Mouse (Mus musculus) naive thymus-derived CD4-positive, alpha-beta T cell, adult 5 months (primary cell): ENCODE measurements around the gene Scgb2b24. TPM values are rescaled to one million over a fixed set of nuclear protein-coding genes. Genes with fewer than 3 reads are reported as not detected.

Experiments
- polyA plus RNA-seq: library from polyadenylated mRNA; unstranded; fragments of 100-300 nt; shearing (Covaris generic); gene quantifications from one replicate; pipeline ENCODE4 v1.2.1, GENCODE M21; 2017

The Scgb2b24 gene
- polyA plus RNA-seq: not detected

GRCm38 (mm10) chr7:33739212-33739611 is at the start of gene Scgb2b24:
Gene Scgb2b24, minus strand, starts transcription at chr7:33739312.

DNA sequence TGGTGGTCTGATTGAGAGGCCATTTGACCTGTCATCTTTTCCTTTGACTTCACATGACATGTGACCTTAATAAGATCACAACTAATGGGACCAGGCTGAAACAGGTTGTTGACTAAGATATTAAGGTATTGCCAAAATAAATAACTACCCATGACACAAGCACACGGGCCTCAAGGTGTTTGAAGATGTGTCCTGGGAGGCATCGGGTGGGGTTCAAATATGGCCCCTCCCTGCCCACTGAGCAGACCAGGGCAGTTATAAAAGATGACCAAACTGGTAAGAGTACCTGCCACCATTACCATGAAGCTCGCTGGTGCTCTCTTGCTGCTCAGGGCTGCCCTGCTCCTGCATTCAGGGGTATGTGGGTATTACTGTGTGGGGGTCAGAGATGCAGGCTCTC is 4.4 kb upstream of the Scgb2b24 start, which contains the start of gene Scgb1b24:
Gene Scgb1b24 (plus strand): TSS at position 301 of the 400 bp plus-strand sequence.

Other genes starting within 250 kb of the Scgb2b24 start
- gene Scgb2b21, start 218.9 kb downstream of the Scgb2b24 start, polyA plus RNA-seq: not detected
- gene Scgb1b24, start 4.5 kb upstream of the Scgb2b24 start, polyA plus RNA-seq: not detected
- not detected for gene Scgb2b26, start 205.7 kb upstream of the Scgb2b24 start, polyA plus RNA-seq